Mouse (Mus musculus) liver, embryonic 16.5 days (tissue): Measurements from ENCODE around the gene Eln. TPM values are rescaled to one million over a fixed set of nuclear protein-coding genes. Genes with fewer than 3 reads are reported as not detected.

ENCODE experiments used
- ATAC-seq: fragments of 200-750 bp; cut with Nextera tagmentation; 2 replicates; pipeline ENCODE4 v1.8.0; 2017; ENCODE audit warnings: low read depth, mild to moderate bottlenecking, moderate number of reproducible peaks, moderate library complexity
- H3K27ac ChIP-seq: fragments of 300-500 bp; sonication (generic); 2 replicates; pipeline ENCODE4 v1.5.1; 2014; ENCODE audit warnings: mild to moderate bottlenecking, low read length
- H3K27me3 ChIP-seq: fragments of 300-500 bp; sonication (generic); 2 replicates; pipeline ENCODE4 v1.6.1; 2014; ENCODE audit warnings: low read depth, low read length, mixed read lengths; ENCODE audit not compliant: control insufficient read depth, insufficient read depth
- H3K36me3 ChIP-seq: fragments of 300-500 bp; sonication (generic); 2 replicates; pipeline ENCODE4 v1.6.1; 2014; ENCODE audit warnings: mild to moderate bottlenecking; ENCODE audit not compliant: control insufficient read depth, insufficient read depth
- H3K4me1 ChIP-seq: fragments of 300-500 bp; sonication (generic); 2 replicates; pipeline ENCODE4 v1.6.1; 2014; ENCODE audit warnings: low read depth, low read length, mixed read lengths; ENCODE audit not compliant: control insufficient read depth
- H3K4me2 ChIP-seq: fragments of 300-500 bp; sonication (generic); 2 replicates; pipeline ENCODE4 v1.6.1; 2014; ENCODE audit warnings: low read depth, low read length, mixed read lengths
- H3K4me3 ChIP-seq: fragments of 300-500 bp; sonication (generic); 2 replicates; pipeline ENCODE4 v1.5.1; 2014; ENCODE audit warnings: low read depth, mild to moderate bottlenecking, low read length
- H3K9ac ChIP-seq: fragments of 300-500 bp; sonication (generic); 2 replicates; pipeline ENCODE4 v1.6.1; 2014; ENCODE audit warnings: low read depth, low read length
- H3K9me3 ChIP-seq: fragments of 300-500 bp; sonication (generic); replicated peaks from 2 replicates; pipeline ENCODE4 v1.6.1; 2016; ENCODE audit warnings: low read length; ENCODE audit not compliant: control insufficient read depth
- WGBS: fragments of 180-500 bp; shearing (Covaris S2); extraction: QIAGEN DNeasy Blood & Tissue Kit; methylation state at CpG from one replicate; pipeline ENCODE4 v1.1.7; 2014; ENCODE audit not compliant: insufficient replicate concordance; 5-methylcytosine and 5-hydroxymethylcytosine counted together
- polyA plus RNA-seq: library from polyadenylated mRNA; unstranded; fragments of >200 nt; fragmentation: Nextera tagmentation; extraction: Ambion mirVana; gene quantifications from 2 replicates; pipeline ENCODE4 v1.2.1, GENCODE M21; 2015

Gene Eln
- 3.5 and 5.7 TPM in 2 replicates for polyA plus RNA-seq

GRCm38 (mm10) chr5:134746890-134747511, at the start of gene Eln:
Eln (minus strand) TSS chr5:134747323.
- ATAC-seq = no peak
- H3K27me3 ChIP-seq = no peaks in the 10 kb centered on the region
- 2% methylated on average over 22 of the region's 28 CpGs for WGBS
- H3K4me3 ChIP-seq = peak within 1 kb of the TSS; percentile 7; the same call in 1 of the 2 replicates
- no peak within 1 kb of the TSS for H3K27ac ChIP-seq
- no peaks in the 10 kb centered on the region for H3K36me3 ChIP-seq
- H3K9me3 ChIP-seq = no peaks in the 10 kb centered on the region
- H3K4me2 ChIP-seq = peak within 1 kb of the TSS; percentile 35; the same call in 1 of the 2 replicates
- no peak within 1 kb of the TSS for H3K9ac ChIP-seq
- no peaks in the 10 kb centered on the region for H3K4me1 ChIP-seq

DNA sequence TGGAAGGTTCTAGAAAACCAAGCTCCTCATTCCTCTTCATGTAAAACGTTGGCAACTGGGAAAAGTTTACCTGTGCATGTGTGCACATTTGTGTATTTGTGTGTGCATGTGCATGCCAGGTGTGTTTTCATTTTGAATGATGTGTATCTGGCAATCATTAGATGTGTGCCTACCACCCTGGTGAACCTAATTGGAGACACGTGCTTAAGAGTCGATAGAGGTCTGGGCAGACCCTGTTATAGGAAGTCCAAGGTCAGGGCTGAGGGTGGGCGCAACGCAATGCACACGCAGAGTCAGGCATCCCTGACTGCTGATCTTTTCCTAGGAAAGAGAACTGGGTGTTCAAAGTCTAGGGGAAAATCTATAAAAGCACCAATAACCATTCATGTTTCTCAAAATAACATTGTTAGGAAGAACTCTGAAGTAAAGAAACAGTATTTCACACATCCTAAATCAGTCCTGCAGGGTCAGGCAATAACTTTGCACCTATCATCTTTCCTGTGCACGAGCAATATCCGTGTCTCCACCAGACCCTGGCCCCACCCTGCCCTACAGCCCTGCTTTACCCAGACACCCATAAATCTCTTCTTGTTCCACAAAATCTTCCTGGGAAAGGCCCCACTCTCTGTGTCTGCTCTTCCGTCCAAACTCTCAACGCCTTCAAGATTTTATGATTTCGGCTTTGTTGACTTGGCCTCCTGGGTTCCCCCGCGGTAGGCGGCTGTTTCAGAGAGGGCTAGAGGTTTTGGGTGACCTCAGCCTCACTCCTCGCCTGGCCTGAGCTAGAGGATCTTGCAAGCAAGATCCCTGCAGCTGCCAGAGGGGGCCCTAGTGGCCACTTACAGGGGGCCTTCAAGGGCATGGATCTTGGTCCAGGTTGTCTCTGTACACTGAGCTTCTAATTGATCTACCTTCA, 43.2 kb upstream of the Eln start:
- Histone ChIP-seq H3K4me3 (no peak overlapping the region), H3K36me3 (no peaks in the 10 kb centered on the region), H3K4me2 (no peak overlapping the region), H3K9me3 (no peaks in the 10 kb centered on the region), H3K27ac (no peak overlapping the region), H3K4me1 (no peaks in the 10 kb centered on the region), H3K27me3 (no peaks in the 10 kb centered on the region), H3K9ac (no peak overlapping the region)
- ATAC-seq = no peak
- WGBS = 72% methylated on average over 15 of the region's 15 CpGs

- Histone ChIP-seq H3K4me1 (no peaks in the 10 kb centered on the region), H3K9me3 (no peaks in the 10 kb centered on the region), H3K27me3 (no peaks in the 10 kb centered on the region), H3K4me2 (no peak overlapping the region), H3K4me3 (no peak overlapping the region), H3K9ac (no peak overlapping the region), H3K36me3 (no peaks in the 10 kb centered on the region), H3K27ac (no peak overlapping the region)
- WGBS = 31% methylated on average over 12 of the region's 12 CpGs
- no peak for ATAC-seq
Measured at GRCm38 (mm10) chr5:134788237-134788636, 41.1 kb upstream of the Eln start.

- Histone ChIP-seq H3K4me2 (no peak overlapping the region), H3K4me1 (no peaks in the 10 kb centered on the region), H3K27ac (no peak overlapping the region), H3K36me3 (no peaks in the 10 kb centered on the region), H3K4me3 (no peak overlapping the region), H3K9me3 (no peaks in the 10 kb centered on the region), H3K9ac (no peak overlapping the region), H3K27me3 (no peaks in the 10 kb centered on the region)
- no peak for ATAC-seq
- WGBS = 66% methylated on average over 25 of the region's 25 CpGs
Measured at GRCm38 (mm10) chr5:134785691-134786371, 38.7 kb upstream of the Eln start.

DNA sequence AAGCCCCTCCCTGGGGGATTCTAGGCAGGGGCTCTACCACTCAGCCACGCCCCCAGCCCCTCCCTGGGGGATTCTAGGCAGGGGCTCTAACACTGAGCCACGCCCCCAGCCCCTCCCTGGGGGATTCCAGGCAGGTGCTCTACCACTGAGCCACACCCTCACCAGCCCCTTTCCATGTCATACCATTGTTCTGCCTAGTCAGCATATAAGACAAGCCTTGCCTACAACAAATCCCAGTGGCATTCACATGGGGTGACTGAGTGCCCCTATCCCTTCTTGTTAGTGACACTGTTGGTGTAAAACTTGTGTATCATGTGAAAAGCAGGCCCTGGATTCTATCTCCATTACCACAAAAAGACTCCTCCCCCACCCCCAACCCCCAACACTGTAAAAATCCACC, 36.7 kb upstream of the Eln start:
- Histone ChIP-seq H3K36me3 (no peaks in the 10 kb centered on the region), H3K4me2 (no peak overlapping the region), H3K9ac (no peak overlapping the region), H3K9me3 (no peaks in the 10 kb centered on the region), H3K27me3 (no peaks in the 10 kb centered on the region), H3K4me1 (no peaks in the 10 kb centered on the region), H3K4me3 (no peak overlapping the region), H3K27ac (no peak overlapping the region)
- 48% methylated on average over 2 of the region's 2 CpGs for WGBS
- ATAC-seq = no peak

DNA sequence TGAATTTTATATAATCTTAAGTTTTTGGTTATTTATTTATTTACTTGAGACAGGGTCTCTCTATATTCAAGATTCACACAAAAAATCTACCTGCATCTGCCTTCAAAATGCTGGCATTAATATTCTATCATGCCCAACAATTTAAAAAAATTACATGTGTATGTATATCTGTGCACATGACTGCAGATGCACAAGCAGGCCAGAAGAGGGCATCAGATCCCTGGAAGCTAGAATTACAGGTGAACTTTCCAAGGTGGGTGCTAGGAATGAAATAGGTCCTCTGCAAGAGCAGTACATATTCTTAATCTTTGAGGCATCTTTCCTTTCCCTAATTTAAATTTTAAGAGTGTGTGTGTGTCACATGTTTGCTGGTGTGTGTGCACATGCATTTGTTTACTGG, 33.8 kb upstream of the Eln start:
- Histone ChIP-seq H3K4me2 (no peak overlapping the region), H3K36me3 (no peaks in the 10 kb centered on the region), H3K9ac (no peak overlapping the region), H3K9me3 (no peaks in the 10 kb centered on the region), H3K4me1 (no peaks in the 10 kb centered on the region), H3K27me3 (no peaks in the 10 kb centered on the region), H3K4me3 (no peak overlapping the region), H3K27ac (no peak overlapping the region)
- ATAC-seq = no peak

DNA sequence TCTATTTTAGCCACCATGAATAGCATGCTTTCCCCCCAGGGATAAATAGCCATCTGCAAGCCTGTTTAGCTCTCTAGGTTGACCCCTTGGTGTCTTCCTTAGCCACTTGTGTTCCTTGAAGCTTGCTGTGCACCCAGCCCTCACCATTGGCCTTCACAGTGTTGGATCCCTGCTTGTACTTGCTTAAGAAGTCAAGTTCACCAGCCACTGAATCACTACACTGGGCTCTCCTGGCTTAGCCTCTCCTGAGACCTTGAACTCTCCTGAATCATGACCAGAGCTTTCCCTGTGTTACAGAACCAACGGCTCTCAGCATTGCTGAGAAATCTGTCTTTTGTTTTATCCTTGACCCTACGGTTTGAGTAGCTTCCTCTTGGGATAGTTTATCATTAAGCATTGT, 33.0 kb upstream of the Eln start:
- ATAC-seq = no peak
- Histone ChIP-seq H3K27me3 (no peaks in the 10 kb centered on the region), H3K4me2 (no peak overlapping the region), H3K27ac (no peak overlapping the region), H3K9me3 (no peaks in the 10 kb centered on the region), H3K4me1 (no peaks in the 10 kb centered on the region), H3K9ac (no peak overlapping the region), H3K36me3 (no peaks in the 10 kb centered on the region), H3K4me3 (no peak overlapping the region)
- 44% methylated on average over 2 of the region's 2 CpGs for WGBS

GRCm38 (mm10) chr5:134776551-134776950, 29.4 kb upstream of the Eln start:
- H3K9me3 ChIP-seq = no peaks in the 10 kb centered on the region
- no peak overlapping the region for H3K27ac ChIP-seq
- WGBS = 65% methylated on average over 12 of the region's 12 CpGs
- no peaks in the 10 kb centered on the region for H3K36me3 ChIP-seq
- no peak overlapping the region for H3K4me2 ChIP-seq
- H3K9ac ChIP-seq = no peak overlapping the region
- no peaks in the 10 kb centered on the region for H3K27me3 ChIP-seq
- no peak for ATAC-seq
- H3K4me1 ChIP-seq = no peaks in the 10 kb centered on the region
- H3K4me3 ChIP-seq = no peak overlapping the region

DNA sequence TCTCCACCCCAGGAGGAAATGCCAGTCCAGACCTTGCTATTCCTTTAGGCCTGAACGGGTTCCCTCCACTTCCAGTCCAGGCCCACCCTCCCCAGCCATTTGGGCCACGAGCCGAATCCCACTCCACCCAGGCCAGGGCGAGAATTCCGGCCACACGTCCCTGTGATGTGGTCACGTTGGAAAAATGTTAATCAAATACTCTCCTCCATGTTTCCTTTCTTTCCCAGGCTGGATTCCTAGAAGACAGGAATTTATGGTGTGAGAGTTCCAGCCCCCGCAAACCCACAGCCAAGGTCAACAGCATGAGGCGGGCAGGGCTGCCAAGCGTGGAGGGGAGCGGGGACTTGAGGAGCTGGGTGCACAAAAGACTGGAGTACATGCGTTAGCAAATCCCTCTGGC, 25.4 kb upstream of the Eln start:
- no peak overlapping the region for H3K4me3 ChIP-seq
- no peak for ATAC-seq
- no peaks in the 10 kb centered on the region for H3K4me1 ChIP-seq
- H3K9me3 ChIP-seq = no peaks in the 10 kb centered on the region
- no peak overlapping the region for H3K9ac ChIP-seq
- no peaks in the 10 kb centered on the region for H3K27me3 ChIP-seq
- H3K27ac ChIP-seq = no peak overlapping the region
- no peak overlapping the region for H3K4me2 ChIP-seq
- H3K36me3 ChIP-seq = no peaks in the 10 kb centered on the region
- 80% methylated on average over 12 of the region's 12 CpGs for WGBS
